Mouse (Mus musculus) stomach, embryonic 14.5 days (tissue): ENCODE results near the gene Sftpa1. TPM values are rescaled to one million over a fixed set of nuclear protein-coding genes. Genes with fewer than 3 reads are reported as not detected.
A peak's percentile ranks its signal among the peaks of the same experiment; 100 is the strongest.

ENCODE experiments used
- ATAC-seq: fragments of 200-750 bp; cut with Nextera tagmentation; 2 replicates; pipeline ENCODE4 v1.8.0; 2017; ENCODE audit warnings: low read depth, moderate TSS enrichment; ENCODE audit not compliant: insufficient number of reproducible peaks, insufficient read depth, low FRiP score
- H3K27ac ChIP-seq: fragments of 300-500 bp; sonication (generic); 2 replicates; pipeline ENCODE4 v1.5.1; 2014; ENCODE audit warnings: mild to moderate bottlenecking, low read length, moderate library complexity, mixed read lengths
- H3K27me3 ChIP-seq: fragments of 300-500 bp; sonication (generic); 2 replicates; pipeline ENCODE4 v1.6.1; 2014; ENCODE audit warnings: low read length, control low read depth, mixed read lengths; ENCODE audit not compliant: control insufficient read depth, insufficient read depth
- H3K36me3 ChIP-seq: fragments of 300-500 bp; sonication (generic); 2 replicates; pipeline ENCODE4 v1.6.1; 2014; ENCODE audit warnings: mild to moderate bottlenecking, control low read depth, low read length, moderate library complexity, mixed read lengths; ENCODE audit not compliant: control insufficient read depth, insufficient read depth
- H3K4me1 ChIP-seq: fragments of 300-500 bp; sonication (generic); 2 replicates; pipeline ENCODE4 v1.6.1; 2014; ENCODE audit warnings: low read length, control low read depth, mixed read lengths; ENCODE audit not compliant: control insufficient read depth, insufficient read depth
- H3K4me2 ChIP-seq: fragments of 300-500 bp; sonication (generic); replicated peaks from 2 replicates; pipeline ENCODE4 v1.6.1; 2014; ENCODE audit warnings: low read depth, low read length, control low read depth
- H3K4me3 ChIP-seq: fragments of 300-500 bp; sonication (generic); 2 replicates; pipeline ENCODE4 v1.5.1; 2014; ENCODE audit warnings: low read depth, low read length, control low read depth
- H3K9ac ChIP-seq: fragments of 300-500 bp; sonication (generic); replicated peaks from 2 replicates; pipeline ENCODE4 v1.6.1; 2014; ENCODE audit warnings: low read depth, mild to moderate bottlenecking, control low read depth, low read length, moderate library complexity, mixed read lengths
- H3K9me3 ChIP-seq: fragments of 300-500 bp; sonication (generic); 2 replicates; pipeline ENCODE4 v1.6.1; 2016; ENCODE audit warnings: low read depth, low read length, control low read depth; ENCODE audit not compliant: control insufficient read depth
- WGBS: fragments of 180-500 bp; shearing (Covaris S2); extraction: QIAGEN DNeasy Blood & Tissue Kit; methylation state at CpG from one replicate; pipeline ENCODE4 v1.1.7; 2014; 5-methylcytosine and 5-hydroxymethylcytosine counted together
- polyA plus RNA-seq: library from polyadenylated mRNA; unstranded; fragments of >200 nt; fragmentation: Nextera tagmentation; extraction: Ambion mirVana; gene quantifications from 2 replicates; pipeline ENCODE4 v1.2.1, GENCODE M21; 2014

Sftpa1 gene
- polyA plus RNA-seq, 1 experiment from 2014 or later, result not detected

DNA sequence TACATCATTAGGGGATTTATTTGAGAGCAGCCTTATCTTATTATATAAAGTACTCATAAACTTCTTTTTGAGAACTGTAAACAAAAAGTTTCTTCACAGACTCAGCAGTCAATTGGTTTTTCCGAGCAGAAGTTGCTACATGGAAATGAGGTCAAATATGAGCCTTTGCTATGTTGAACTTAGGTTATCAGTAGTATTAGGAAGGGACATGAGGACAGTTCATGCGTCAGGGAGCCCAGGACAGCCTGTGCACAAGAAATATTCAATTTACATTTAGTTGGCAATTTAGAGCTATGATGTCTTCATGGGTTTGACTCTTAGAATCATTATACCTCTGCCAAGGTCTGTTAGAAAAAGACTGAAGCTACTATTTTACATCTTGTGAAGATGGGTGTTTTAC, 29.3 kb upstream of the Sftpa1 start:
- Histone ChIP-seq H3K36me3 (no peaks in the 10 kb centered on the region), H3K27me3 (no peaks in the 10 kb centered on the region), H3K4me1 (no peaks in the 10 kb centered on the region), H3K27ac (no peak overlapping the region), H3K4me2 (no peak overlapping the region), H3K9me3 (no peaks in the 10 kb centered on the region), H3K4me3 (no peak overlapping the region), H3K9ac (no peak overlapping the region)
- WGBS, result 53% methylated on average over 2 of the region's 2 CpGs
- no peak for ATAC-seq

DNA sequence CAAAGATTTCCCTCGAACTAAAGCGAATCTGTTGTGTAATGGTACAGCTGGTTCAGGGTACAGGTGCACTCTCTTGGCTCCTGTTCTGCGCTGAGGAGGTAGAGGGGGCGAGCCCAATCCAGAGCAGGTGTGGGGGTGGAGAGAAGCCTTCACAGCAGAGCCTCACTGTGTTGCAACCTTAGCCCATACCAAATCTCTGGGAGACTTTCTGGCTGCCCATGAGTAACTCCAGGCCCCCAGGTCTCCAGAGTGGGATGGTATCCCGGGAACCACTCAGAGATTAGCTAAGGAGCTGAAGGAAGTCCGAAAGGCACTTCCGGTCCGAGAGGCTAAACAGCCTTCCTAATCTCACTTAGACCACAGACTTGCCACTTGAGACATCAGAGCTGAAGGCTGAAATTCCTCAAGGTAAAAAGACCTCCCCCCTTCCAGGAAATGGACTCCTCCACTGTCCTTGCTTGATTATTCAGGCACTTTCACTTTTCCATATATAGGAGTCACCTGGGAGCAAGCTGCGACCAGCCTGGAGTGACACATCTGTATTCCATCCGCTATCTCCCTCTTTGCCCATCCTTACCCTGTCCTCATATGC, 26.6 kb upstream of the Sftpa1 start, which contains the start of gene Mat1a:
Mat1a (plus strand) TSS at position 183 of the 592 bp plus-strand sequence.
- Histone ChIP-seq H3K4me2 (no peak within 1 kb of the TSS), H3K36me3 (no peaks in the 10 kb centered on the region), H3K4me3 (no peak within 1 kb of the TSS), H3K27me3 (no peaks in the 10 kb centered on the region), H3K9ac (no peak within 1 kb of the TSS), H3K4me1 (no peaks in the 10 kb centered on the region), H3K9me3 (no peaks in the 10 kb centered on the region), H3K27ac (no peak within 1 kb of the TSS)
- peak; percentile 74; the same call in 1 of the 2 replicates for ATAC-seq
- WGBS, result 60% methylated on average over 10 of the region's 10 CpGs

DNA sequence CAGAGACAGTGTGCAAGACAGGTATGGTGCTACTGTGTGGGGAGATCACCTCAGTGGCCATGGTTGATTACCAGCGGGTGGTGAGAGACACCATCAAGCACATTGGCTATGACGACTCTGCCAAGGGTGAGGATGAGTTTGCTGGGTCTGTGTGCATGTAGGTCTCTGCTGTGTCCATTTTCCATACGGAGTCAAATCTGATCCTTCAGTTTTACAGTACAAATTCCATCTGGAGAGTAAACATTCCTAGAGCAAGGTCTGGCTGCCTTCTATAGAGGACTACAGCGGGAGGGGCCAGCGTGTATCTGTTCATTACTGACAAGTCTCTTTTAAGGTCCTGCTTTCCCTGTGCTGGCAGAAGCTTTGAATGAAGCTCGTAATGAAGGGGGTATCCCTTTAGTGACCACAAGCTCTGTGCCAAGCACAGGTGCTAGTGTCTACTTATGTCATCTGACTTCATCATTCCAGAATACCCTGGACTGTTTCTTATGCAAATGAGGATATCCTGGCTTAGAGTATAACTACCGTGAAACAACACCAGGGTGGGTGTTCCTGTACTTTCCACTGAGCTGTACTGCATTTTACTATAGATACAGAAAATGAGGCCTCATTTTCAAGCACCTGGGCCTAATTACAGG, 20.4 kb upstream of the Sftpa1 start:
- no peaks in the 10 kb centered on the region for H3K36me3 ChIP-seq
- H3K4me3 ChIP-seq, result no peak overlapping the region
- H3K27ac ChIP-seq, result no peak overlapping the region
- H3K4me1 ChIP-seq, result no peaks in the 10 kb centered on the region
- H3K9me3 ChIP-seq, result no peaks in the 10 kb centered on the region
- H3K4me2 ChIP-seq, result no peak overlapping the region
- no peak for ATAC-seq
- H3K9ac ChIP-seq, result no peak overlapping the region
- WGBS, result 86% methylated on average over 7 of the region's 7 CpGs
- no peaks in the 10 kb centered on the region for H3K27me3 ChIP-seq

DNA sequence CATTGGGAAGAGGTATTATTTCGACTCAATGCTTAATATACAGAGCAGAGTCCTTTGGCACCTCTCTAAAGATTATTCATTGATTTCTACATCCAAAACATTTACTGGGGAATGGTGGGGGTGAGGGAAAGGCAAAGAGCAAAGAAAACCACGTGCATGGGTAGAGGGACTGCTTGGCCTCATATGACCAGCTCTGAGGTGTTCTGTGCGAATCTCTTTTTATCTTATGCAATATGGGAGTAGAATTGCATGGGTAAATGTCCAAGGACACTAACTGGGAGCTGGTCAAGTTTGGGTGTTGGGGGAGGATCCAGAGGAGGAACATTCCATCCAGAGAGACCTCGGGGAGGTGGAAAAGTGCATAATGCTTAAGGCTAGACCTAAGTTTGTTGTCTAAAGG, 18.6 kb upstream of the Sftpa1 start:
- WGBS, result 78% methylated on average over 4 of the region's 4 CpGs
- no peaks in the 10 kb centered on the region for H3K27me3 ChIP-seq
- ATAC-seq, result no peak
- no peaks in the 10 kb centered on the region for H3K4me1 ChIP-seq
- no peaks in the 10 kb centered on the region for H3K9me3 ChIP-seq
- no peak overlapping the region for H3K27ac ChIP-seq
- no peak overlapping the region for H3K9ac ChIP-seq
- no peak overlapping the region for H3K4me3 ChIP-seq
- H3K4me2 ChIP-seq, result no peak overlapping the region
- no peaks in the 10 kb centered on the region for H3K36me3 ChIP-seq

DNA sequence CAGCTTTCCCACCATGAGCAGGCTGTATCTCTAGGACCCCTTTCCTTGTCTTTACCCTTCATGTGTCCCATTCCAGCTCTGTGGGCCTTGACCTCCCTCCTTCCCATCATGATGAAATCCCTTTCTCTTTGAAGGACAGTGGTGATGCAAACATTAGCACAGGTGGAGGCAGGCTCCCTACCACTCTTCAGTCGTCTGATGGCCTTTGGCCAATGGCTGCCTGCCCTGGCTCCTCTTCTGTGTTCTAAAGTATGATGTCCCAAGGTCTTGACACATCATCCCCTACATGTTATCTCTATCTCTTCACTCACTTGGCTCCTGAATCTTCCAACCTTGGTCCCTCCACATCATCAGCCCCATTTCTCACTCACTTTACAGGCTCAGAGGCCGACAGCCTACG, 15.3 kb upstream of the Sftpa1 start:
- no peaks in the 10 kb centered on the region for H3K9me3 ChIP-seq
- no peaks in the 10 kb centered on the region for H3K36me3 ChIP-seq
- no peak overlapping the region for H3K27ac ChIP-seq
- no peak overlapping the region for H3K4me3 ChIP-seq
- 77% methylated on average over 3 of the region's 3 CpGs for WGBS
- no peaks in the 10 kb centered on the region for H3K4me1 ChIP-seq
- no peak overlapping the region for H3K9ac ChIP-seq
- no peak for ATAC-seq
- no peaks in the 10 kb centered on the region for H3K27me3 ChIP-seq
- H3K4me2 ChIP-seq, result no peak overlapping the region

DNA sequence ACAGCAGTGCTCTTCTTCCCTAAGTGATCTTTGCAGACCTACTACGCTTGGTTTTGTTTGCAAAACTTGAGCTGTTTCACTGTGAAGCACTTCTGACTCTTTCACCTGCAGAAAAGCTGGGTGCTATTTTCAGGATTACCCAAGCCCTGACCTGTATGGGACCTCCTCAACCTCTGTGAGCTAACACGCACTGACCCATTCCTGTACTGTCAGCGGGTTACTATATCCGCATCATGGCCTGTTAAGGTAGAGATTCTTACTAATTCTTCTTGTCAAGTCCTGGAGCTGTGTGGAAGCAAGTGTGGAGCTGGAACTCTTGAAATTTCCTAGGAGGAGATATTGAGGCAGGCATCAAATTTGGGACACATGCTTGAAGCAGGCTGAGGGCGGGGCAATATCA, 6.9 kb upstream of the Sftpa1 start:
- H3K27ac ChIP-seq, result no peak overlapping the region

DNA sequence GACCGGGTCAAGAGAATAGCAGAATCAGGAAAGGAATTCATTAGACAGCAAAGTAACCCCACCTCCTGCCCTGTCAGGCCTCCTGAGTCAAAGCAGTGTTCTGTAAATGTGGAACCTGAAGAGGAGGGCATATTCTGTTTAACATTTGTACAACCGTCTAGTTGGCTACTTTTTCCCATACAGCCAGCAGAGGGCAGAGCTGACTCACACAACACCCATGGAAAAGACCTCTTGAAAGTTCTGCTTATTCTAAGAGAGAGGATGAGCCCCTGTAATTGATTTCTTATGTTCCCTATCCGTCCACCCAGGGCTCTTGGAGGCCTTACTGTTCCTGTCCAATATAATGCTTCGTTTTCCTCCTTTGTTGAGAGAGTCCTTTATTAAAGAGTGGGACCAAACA, 3.6 kb upstream of the Sftpa1 start:
- H3K36me3 ChIP-seq, result no peaks in the 10 kb centered on the region
- H3K4me2 ChIP-seq, result no peak overlapping the region
- no peaks in the 10 kb centered on the region for H3K27me3 ChIP-seq
- H3K27ac ChIP-seq, result no peak overlapping the region
- H3K4me1 ChIP-seq, result no peaks in the 10 kb centered on the region
- no peak overlapping the region for H3K9ac ChIP-seq
- H3K4me3 ChIP-seq, result no peak overlapping the region
- ATAC-seq, result 0 out of 2 replicates have a peak, but pooled peaks have one; percentile 23
- no peaks in the 10 kb centered on the region for H3K9me3 ChIP-seq
- 11% methylated on average over 4 of the region's 4 CpGs for WGBS

More for the DNA sequence above, 6.9 kb upstream of the Sftpa1 start:
- Histone ChIP-seq H3K4me2 (no peak overlapping the region), H3K4me3 (no peak overlapping the region), H3K9ac (no peak overlapping the region), H3K27me3 (no peaks in the 10 kb centered on the region), H3K4me1 (no peaks in the 10 kb centered on the region), H3K9me3 (no peaks in the 10 kb centered on the region), H3K36me3 (no peaks in the 10 kb centered on the region)
- ATAC-seq, result no peak
- 82% methylated on average over 5 of the region's 5 CpGs for WGBS

DNA sequence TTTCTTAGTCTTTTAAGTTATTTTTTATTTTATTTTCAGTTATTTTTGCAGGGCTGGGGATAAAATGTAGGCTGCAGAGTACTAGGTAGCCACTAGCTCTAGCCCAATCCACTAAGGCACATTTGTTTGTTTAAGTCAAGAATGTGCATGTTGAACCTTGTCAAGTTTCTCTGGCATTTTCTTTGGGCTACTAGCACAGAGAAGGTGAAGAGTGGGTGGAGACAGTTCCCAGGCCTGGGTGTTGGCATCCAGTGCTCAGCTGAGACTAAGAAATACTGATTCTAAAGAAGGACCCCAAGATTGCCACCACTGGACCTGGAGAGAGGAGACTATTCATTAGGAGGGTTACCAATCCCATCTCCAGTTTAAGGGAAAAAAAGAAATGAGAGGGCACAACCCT, 5.4 kb downstream of the Sftpa1 start:
- Histone ChIP-seq H3K4me1 (no peaks in the 10 kb centered on the region), H3K9ac (no peak overlapping the region), H3K27me3 (no peaks in the 10 kb centered on the region), H3K9me3 (no peaks in the 10 kb centered on the region), H3K4me2 (no peak overlapping the region), H3K4me3 (no peak overlapping the region), H3K27ac (no peak overlapping the region), H3K36me3 (no peaks in the 10 kb centered on the region)
- ATAC-seq, result no peak

DNA sequence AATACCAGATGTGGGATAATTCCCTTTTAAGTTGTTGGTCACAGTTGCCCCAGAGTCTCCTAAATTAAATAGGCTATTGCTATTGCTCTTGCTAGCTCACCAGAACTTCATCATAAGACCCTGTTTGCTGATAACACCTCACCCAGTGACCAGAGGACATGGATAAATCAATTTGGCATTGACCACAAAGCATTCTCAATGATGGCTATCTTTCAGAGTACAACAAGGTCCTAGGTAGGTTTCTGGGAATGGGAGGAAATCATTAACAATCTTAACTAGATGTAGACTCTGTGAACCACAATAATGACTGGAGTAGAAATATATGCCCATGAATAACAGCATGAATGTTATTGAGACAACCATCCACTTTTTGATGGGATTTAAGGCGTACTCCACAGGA, 9.1 kb downstream of the Sftpa1 start:
- no peak for ATAC-seq
- H3K9ac ChIP-seq, result no peak overlapping the region
- WGBS, result 90% methylated on average over 1 of the region's 1 CpGs

More for the DNA sequence above, 9.1 kb downstream of the Sftpa1 start:
- no peak overlapping the region for H3K4me2 ChIP-seq
- no peaks in the 10 kb centered on the region for H3K4me1 ChIP-seq
- H3K27ac ChIP-seq, result no peak overlapping the region
- no peak overlapping the region for H3K4me3 ChIP-seq
- H3K27me3 ChIP-seq, result no peaks in the 10 kb centered on the region
- no peaks in the 10 kb centered on the region for H3K36me3 ChIP-seq
- H3K9me3 ChIP-seq, result no peaks in the 10 kb centered on the region
